Mouse (Mus musculus) midbrain, embryonic 11.5 days (tissue): Measurements from ENCODE around the gene 1700056E22Rik. TPM values are rescaled to one million over a fixed set of nuclear protein-coding genes. Genes with fewer than 3 reads are reported as not detected.

Experiments used
- ATAC-seq: fragments of 200-750 bp; cut with Nextera tagmentation; 2 replicates; pipeline ENCODE4 v1.8.0; 2017; ENCODE audit warnings: moderate TSS enrichment, moderate library complexity; ENCODE audit not compliant: low FRiP score
- DNase-seq: peaks from one replicate; pipeline ENCODE4 v3.0.0; 2015; ENCODE audit warnings: low spot score; ENCODE audit errors: missing footprints
- H3K27ac ChIP-seq: fragments of 300-500 bp; sonication (generic); 2 replicates; pipeline ENCODE4 v1.5.1; 2014; ENCODE audit warnings: low read depth, low read length
- H3K27me3 ChIP-seq: fragments of 300-500 bp; sonication (generic); 2 replicates; pipeline ENCODE4 v1.6.1; 2014; ENCODE audit warnings: mild to moderate bottlenecking, low read length, moderate library complexity, mixed read lengths; ENCODE audit not compliant: control insufficient read depth, insufficient read depth
- H3K36me3 ChIP-seq: fragments of 300-500 bp; sonication (generic); 2 replicates; pipeline ENCODE4 v1.6.1; 2014; ENCODE audit warnings: mild to moderate bottlenecking, low read length, moderate library complexity, mixed read lengths; ENCODE audit not compliant: control insufficient read depth, insufficient read depth
- H3K4me1 ChIP-seq: fragments of 300-500 bp; sonication (generic); 2 replicates; pipeline ENCODE4 v1.6.1; 2014; ENCODE audit warnings: low read length; ENCODE audit not compliant: control insufficient read depth, insufficient read depth
- H3K4me2 ChIP-seq: fragments of 300-500 bp; sonication (generic); 2 replicates; pipeline ENCODE4 v1.6.1; 2014; ENCODE audit warnings: mild to moderate bottlenecking, moderate library complexity
- H3K4me3 ChIP-seq: fragments of 300-500 bp; sonication (generic); 2 replicates; pipeline ENCODE4 v1.5.1; 2014; ENCODE audit warnings: low read depth, low read length
- H3K9ac ChIP-seq: fragments of 300-500 bp; sonication (generic); 2 replicates; pipeline ENCODE4 v1.6.1; 2014; ENCODE audit warnings: low read length
- H3K9me3 ChIP-seq: fragments of 300-500 bp; sonication (generic); 2 replicates; pipeline ENCODE4 v1.6.1; 2016; ENCODE audit warnings: low read length; ENCODE audit not compliant: control insufficient read depth
- WGBS: fragments of 180-500 bp; shearing (Covaris S2); extraction: QIAGEN DNeasy Blood & Tissue Kit; methylation state at CpG from one replicate; pipeline ENCODE4 v1.1.7; 2014; 5-methylcytosine and 5-hydroxymethylcytosine counted together
- polyA plus RNA-seq: library from polyadenylated mRNA; unstranded; fragments of >200 nt; fragmentation: Nextera tagmentation; extraction: Ambion mirVana; gene quantifications from 2 replicates; pipeline ENCODE4 v1.2.1, GENCODE M21; 2014

1700056E22Rik gene
- polyA plus RNA-seq, 1 experiment from 2014 or later = 2.0 TPM

GRCm38 (mm10) chr1:184054176-184054575 lies 20.1 kb upstream of the 1700056E22Rik start:
- 96% methylated on average over 2 of the region's 2 CpGs for WGBS
- Histone ChIP-seq H3K27ac (no peak overlapping the region), H3K4me2 (no peak overlapping the region), H3K27me3 (no peaks in the 10 kb centered on the region), H3K9ac (no peak overlapping the region), H3K4me1 (no peaks in the 10 kb centered on the region), H3K9me3 (no peaks in the 10 kb centered on the region), H3K36me3 (no peaks in the 10 kb centered on the region), H3K4me3 (no peak overlapping the region)
- ATAC-seq = no peak
- peak; percentile 53 for DNase-seq

- Histone ChIP-seq H3K4me1 (no peaks in the 10 kb centered on the region), H3K9me3 (no peaks in the 10 kb centered on the region), H3K4me3 (no peak overlapping the region), H3K27me3 (no peaks in the 10 kb centered on the region), H3K4me2 (no peak overlapping the region), H3K9ac (no peak overlapping the region), H3K27ac (no peak overlapping the region), H3K36me3 (no peaks in the 10 kb centered on the region)
- DNase-seq (peak; percentile 65), ATAC-seq (no peak)
- WGBS = 88% methylated on average over 4 of the region's 4 CpGs
Measured at GRCm38 (mm10) chr1:184053711-184054110, 19.6 kb upstream of the 1700056E22Rik start.

DNA sequence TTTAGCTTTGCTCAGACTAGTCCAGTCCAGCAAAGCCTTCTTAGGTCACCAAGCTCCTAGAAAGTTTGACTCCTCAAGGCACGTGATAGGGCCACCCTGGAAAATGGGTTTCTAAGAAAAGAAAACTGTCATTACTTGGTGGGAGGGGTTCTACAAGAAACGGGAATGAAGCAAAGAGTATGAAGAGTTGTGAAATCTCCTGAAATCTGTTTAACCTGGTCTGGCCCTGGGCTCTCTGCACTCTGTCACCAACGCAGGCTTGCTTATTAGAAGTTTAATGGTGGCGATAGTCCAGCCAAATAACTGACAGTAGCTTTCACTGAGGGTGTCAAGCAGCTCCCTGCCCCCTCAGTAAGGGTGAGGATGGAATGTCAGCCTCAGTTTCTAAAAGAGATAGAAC lies 19.0 kb upstream of the 1700056E22Rik start:
- no peaks in the 10 kb centered on the region for H3K27me3 ChIP-seq
- DNase-seq = no peak
- H3K4me2 ChIP-seq = no peak overlapping the region
- no peaks in the 10 kb centered on the region for H3K36me3 ChIP-seq
- H3K9me3 ChIP-seq = no peaks in the 10 kb centered on the region
- H3K4me1 ChIP-seq = no peaks in the 10 kb centered on the region
- H3K27ac ChIP-seq = no peak overlapping the region
- 92% methylated on average over 4 of the region's 4 CpGs for WGBS
- ATAC-seq = no peak
- H3K4me3 ChIP-seq = no peak overlapping the region
- no peak overlapping the region for H3K9ac ChIP-seq

DNA sequence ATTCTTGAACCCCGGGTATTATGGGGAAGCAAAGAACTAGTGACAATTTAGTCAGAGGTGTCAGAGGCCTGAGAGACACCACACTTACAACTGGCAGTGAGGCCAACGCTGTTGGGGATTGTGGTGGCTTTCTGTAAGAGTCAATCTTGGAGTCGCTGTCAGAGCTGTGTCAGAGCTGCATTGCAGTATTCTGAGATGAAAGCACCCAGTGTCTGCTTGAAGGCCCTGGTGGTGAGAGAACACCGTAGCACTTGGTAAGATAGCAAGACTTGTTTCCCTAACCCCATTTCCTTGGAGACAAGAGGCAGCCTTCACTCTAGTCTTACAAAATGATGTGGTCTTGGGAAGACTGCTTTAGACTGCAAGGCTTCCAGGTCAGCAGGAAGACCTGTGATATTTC lies 18.2 kb upstream of the 1700056E22Rik start:
- ATAC-seq (no peak), DNase-seq (peak; percentile 67)
- H3K4me3 ChIP-seq = no peak overlapping the region
- no peak overlapping the region for H3K9ac ChIP-seq
- no peaks in the 10 kb centered on the region for H3K36me3 ChIP-seq
- 87% methylated on average over 4 of the region's 4 CpGs for WGBS
- no peaks in the 10 kb centered on the region for H3K9me3 ChIP-seq
- H3K4me2 ChIP-seq = no peak overlapping the region
- H3K27ac ChIP-seq = no peak overlapping the region
- no peaks in the 10 kb centered on the region for H3K4me1 ChIP-seq
- no peaks in the 10 kb centered on the region for H3K27me3 ChIP-seq

DNA sequence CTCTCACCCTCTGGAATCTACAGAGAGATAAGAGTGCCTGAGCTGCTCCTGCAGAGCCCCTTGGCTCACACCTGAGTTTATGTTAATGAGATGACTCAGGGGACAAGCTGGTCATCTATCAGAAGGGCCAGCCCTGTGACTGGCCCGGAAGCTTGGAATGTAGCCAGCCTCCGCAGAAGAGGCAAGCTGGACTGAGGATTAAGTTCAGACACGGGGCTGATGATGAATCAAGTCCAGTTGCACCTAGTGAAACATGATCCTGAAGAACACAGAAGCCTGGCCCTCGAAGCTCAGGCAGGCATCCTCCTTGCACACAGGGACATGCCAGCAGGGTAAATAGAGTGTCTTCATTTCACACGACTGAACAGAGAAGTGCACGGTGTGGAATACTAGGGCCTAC lies 17.7 kb upstream of the 1700056E22Rik start:
- Histone ChIP-seq H3K4me1 (no peaks in the 10 kb centered on the region), H3K27me3 (no peaks in the 10 kb centered on the region), H3K9me3 (no peaks in the 10 kb centered on the region), H3K4me2 (no peak overlapping the region), H3K36me3 (no peaks in the 10 kb centered on the region), H3K27ac (no peak overlapping the region), H3K4me3 (no peak overlapping the region), H3K9ac (no peak overlapping the region)
- DNase-seq (peak; percentile 8), ATAC-seq (no peak)
- WGBS = 56% methylated on average over 6 of the region's 6 CpGs

GRCm38 (mm10) chr1:184051286-184051685 lies 17.2 kb upstream of the 1700056E22Rik start:
- ATAC-seq = no peak

GRCm38 (mm10) chr1:184048675-184049418 lies 14.7 kb upstream of the 1700056E22Rik start:
- Histone ChIP-seq H3K4me1 (no peaks in the 10 kb centered on the region), H3K27me3 (no peaks in the 10 kb centered on the region), H3K9me3 (no peaks in the 10 kb centered on the region), H3K9ac (no peak overlapping the region), H3K27ac (no peak overlapping the region), H3K4me2 (no peak overlapping the region), H3K4me3 (no peak overlapping the region), H3K36me3 (no peaks in the 10 kb centered on the region)
- DNase-seq (peak; percentile 51), ATAC-seq (no peak)
- WGBS = 86% methylated on average over 10 of the region's 10 CpGs

More at GRCm38 (mm10) chr1:184051286-184051685, 17.2 kb upstream of the 1700056E22Rik start:
- DNase-seq = peak; percentile 59
- Histone ChIP-seq H3K27me3 (no peaks in the 10 kb centered on the region), H3K4me1 (no peaks in the 10 kb centered on the region), H3K4me2 (no peak overlapping the region), H3K36me3 (no peaks in the 10 kb centered on the region), H3K4me3 (no peak overlapping the region), H3K27ac (no peak overlapping the region), H3K9me3 (no peaks in the 10 kb centered on the region), H3K9ac (no peak overlapping the region)
- WGBS = 72% methylated on average over 1 of the region's 1 CpGs

- Histone ChIP-seq H3K9me3 (no peaks in the 10 kb centered on the region), H3K4me2 (no peak overlapping the region), H3K9ac (no peak overlapping the region), H3K4me1 (no peaks in the 10 kb centered on the region), H3K36me3 (no peaks in the 10 kb centered on the region), H3K27me3 (no peaks in the 10 kb centered on the region), H3K4me3 (no peak overlapping the region), H3K27ac (no peak overlapping the region)
- WGBS = 83% methylated on average over 9 of the region's 9 CpGs
- DNase-seq = peak; percentile 71
- no peak for ATAC-seq
Measured at GRCm38 (mm10) chr1:184047818-184048217, 13.7 kb upstream of the 1700056E22Rik start.

DNA sequence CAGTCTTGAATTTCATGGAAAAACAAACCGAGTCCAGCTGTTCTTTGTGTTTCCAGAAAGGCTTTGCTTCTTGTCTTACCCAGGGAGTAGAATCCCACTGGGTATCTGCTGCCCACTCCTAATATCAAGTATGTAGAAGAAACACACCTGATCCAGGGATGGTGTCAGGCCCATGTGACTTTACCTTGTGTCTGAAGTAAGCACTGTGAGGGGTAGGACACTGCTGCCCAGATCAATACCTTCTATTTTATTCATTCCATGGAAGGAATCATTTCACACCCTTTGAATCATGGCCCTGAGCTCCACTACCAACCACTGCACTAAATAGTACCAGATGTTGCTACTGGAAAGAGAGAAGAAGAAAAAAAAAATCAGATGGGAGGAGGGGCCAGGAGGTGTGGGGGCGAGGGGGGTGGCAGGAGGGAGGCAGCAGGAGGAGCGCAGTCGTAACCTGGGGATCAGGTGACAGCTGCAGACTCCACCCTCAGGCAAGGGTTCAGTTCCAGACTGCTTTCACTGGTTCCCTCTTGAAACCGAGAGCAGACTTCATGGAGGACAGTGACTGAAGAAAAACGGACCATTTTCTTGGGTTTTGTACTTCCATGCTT lies 12.1 kb upstream of the 1700056E22Rik start:
- ATAC-seq = no peak
- H3K9ac ChIP-seq = no peak overlapping the region

More for the DNA sequence above, 12.1 kb upstream of the 1700056E22Rik start:
- Histone ChIP-seq H3K4me2 (no peak overlapping the region), H3K9me3 (no peaks in the 10 kb centered on the region), H3K4me1 (no peaks in the 10 kb centered on the region), H3K27me3 (no peaks in the 10 kb centered on the region), H3K27ac (no peak overlapping the region), H3K4me3 (no peak overlapping the region), H3K36me3 (no peaks in the 10 kb centered on the region)
- DNase-seq = peak; percentile 69
- WGBS = 63% methylated on average over 6 of the region's 6 CpGs
